Mouse (Mus musculus) hindbrain, embryonic 13.5 days (tissue): Measurements from ENCODE around the gene Zfp362. TPM values are rescaled to one million over a fixed set of nuclear protein-coding genes. Genes with fewer than 3 reads are reported as not detected.

Experiments used
- polyA plus RNA-seq: library from polyadenylated mRNA; unstranded; fragments of >200 nt; fragmentation: Nextera tagmentation; extraction: Ambion mirVana; gene quantifications from 2 replicates; pipeline ENCODE4 v1.2.1, GENCODE M21; 2015

Zfp362 gene
- polyA plus RNA-seq, 1 experiment from 2014 or later = 36.9 TPM

Other genes starting within 250 kb of the Zfp362 start
- 4.6 and 5.9 TPM in 2 replicates for gene Zscan20, start 195.9 kb downstream of the Zfp362 start, polyA plus RNA-seq
- 1.3 and 1.4 TPM in 2 replicates for gene Tlr12, start 187.4 kb downstream of the Zfp362 start, polyA plus RNA-seq
- gene Phc2, start 151.3 kb downstream of the Zfp362 start, polyA plus RNA-seq = 31.3 and 35.8 TPM in 2 replicates
- 0.38 and 0.53 TPM in 2 replicates for gene A3galt2, start 50.7 kb downstream of the Zfp362 start, polyA plus RNA-seq
- gene Trim62, start 77.5 kb upstream of the Zfp362 start, polyA plus RNA-seq = 19.2 and 20.0 TPM in 2 replicates
- gene Azin2, start 156.4 kb upstream of the Zfp362 start, polyA plus RNA-seq = 18.4 and 19.9 TPM in 2 replicates
- gene Ak2, start 185.9 kb upstream of the Zfp362 start, polyA plus RNA-seq = 90.4 and 92.7 TPM in 2 replicates